Mouse (Mus musculus): ENCODE data around the gene Ppp1r12a. TPM values are rescaled to one million over a fixed set of nuclear protein-coding genes. Genes with fewer than 3 reads are reported as not detected.

Ppp1r12a gene
- polyA plus RNA-seq, 1 experiment: 18.5 TPM

- Histone ChIP-seq H3K79me2 (ENCODE audit: control insufficient read depth, insufficient read depth) (no peaks in the 10 kb centered on the region), H3ac (ENCODE audit: control insufficient read depth, insufficient read length) (no peak overlapping the region), H3K36me3 (ENCODE audit: control insufficient read depth, insufficient read depth) (no peaks in the 10 kb centered on the region), H3K27me3 (ENCODE audit: control insufficient read depth, insufficient read depth, insufficient read length) (no peaks in the 10 kb centered on the region), H3K4me2 (ENCODE audit: low read depth) (no peak overlapping the region), H3K4me3 (no peak overlapping the region)
- TF ChIP-seq SRF (IDR thresholded peaks at IDR 0.05; ENCODE audit: control insufficient read depth, insufficient read length, low read depth) (no peak), REST (IDR thresholded peaks at IDR 0.05; ENCODE audit: insufficient read depth, insufficient read length) (no peak), POLR2AphosphoS2 (IDR thresholded peaks at IDR 0.05; ENCODE audit: insufficient read length, low read depth) (no peak), CEBPB (IDR thresholded peaks at IDR 0.05; ENCODE audit: insufficient read depth, poor library complexity, severe bottlenecking) (no peak), E2F4 (IDR thresholded peaks at IDR 0.05; ENCODE audit: insufficient read depth) (no peak), MYOD1 (IDR thresholded peaks at IDR 0.05; ENCODE audit: control insufficient read depth in 1 of 3, insufficient read length in 2 of 3, low read depth in 2 of 3) (no peak), TCF12 (IDR thresholded peaks at IDR 0.05; ENCODE audit: insufficient read depth, poor library complexity, severe bottlenecking) (no peak), MYOG (IDR thresholded peaks at IDR 0.05; ENCODE audit: control insufficient read depth in 1 of 3, insufficient read depth in 1 of 3, insufficient read length in 2 of 3, low read depth in 2 of 3) (no peak), USF1 (IDR thresholded peaks at IDR 0.05; ENCODE audit: low read depth) (no peak), TCF3 (IDR thresholded peaks at IDR 0.05; ENCODE audit: insufficient read length, low read depth) (no peak), MAX (IDR thresholded peaks at IDR 0.05; ENCODE audit: low read depth) (no peak)
Measured at GRCm38 (mm10) chr10:108153301-108153700, 8.7 kb upstream of the Ppp1r12a start.

- Histone ChIP-seq H3ac (ENCODE audit: control insufficient read depth, insufficient read length) (no peak overlapping the region), H3K4me2 (ENCODE audit: low read depth) (no peak overlapping the region), H3K79me2 (ENCODE audit: control insufficient read depth, insufficient read depth) (no peaks in the 10 kb centered on the region), H3K4me3 (no peak overlapping the region), H3K36me3 (ENCODE audit: control insufficient read depth, insufficient read depth) (no peaks in the 10 kb centered on the region), H3K27me3 (ENCODE audit: control insufficient read depth, insufficient read depth, insufficient read length) (no peaks in the 10 kb centered on the region)
- no peak for TF ChIP-seq POLR2AphosphoS2 (IDR thresholded peaks at IDR 0.05; ENCODE audit: insufficient read length, low read depth)
- no peak for TF ChIP-seq CEBPB (IDR thresholded peaks at IDR 0.05; ENCODE audit: insufficient read depth, poor library complexity, severe bottlenecking)
- TF ChIP-seq TCF3 (IDR thresholded peaks at IDR 0.05; ENCODE audit: insufficient read length, low read depth): no peak
- TF ChIP-seq POLR2A (IDR thresholded peaks at IDR 0.05; ENCODE audit: insufficient read length, low read depth): no peak
- no peak for TF ChIP-seq MYOD1 (IDR thresholded peaks at IDR 0.05; ENCODE audit: control insufficient read depth in 1 of 3, insufficient read length in 2 of 3, low read depth in 2 of 3)
- no peak for TF ChIP-seq E2F4 (IDR thresholded peaks at IDR 0.05; ENCODE audit: insufficient read depth)
- TF ChIP-seq MYOG (IDR thresholded peaks at IDR 0.05; ENCODE audit: control insufficient read depth in 1 of 3, insufficient read depth in 1 of 3, insufficient read length in 2 of 3, low read depth in 2 of 3): no peak
- no peak for TF ChIP-seq TCF12 (IDR thresholded peaks at IDR 0.05; ENCODE audit: insufficient read depth, poor library complexity, severe bottlenecking)
- no peak for TF ChIP-seq MAX (IDR thresholded peaks at IDR 0.05; ENCODE audit: low read depth)
- no peak for TF ChIP-seq REST (IDR thresholded peaks at IDR 0.05; ENCODE audit: insufficient read depth, insufficient read length)
- TF ChIP-seq USF1 (IDR thresholded peaks at IDR 0.05; ENCODE audit: low read depth): no peak
- no peak for TF ChIP-seq SRF (IDR thresholded peaks at IDR 0.05; ENCODE audit: control insufficient read depth, insufficient read length, low read depth)
Measured at GRCm38 (mm10) chr10:108155042-108155686, 6.8 kb upstream of the Ppp1r12a start.

GRCm38 (mm10) chr10:108155687-108156067 is 6.3 kb upstream of the Ppp1r12a start:
- H3K27me3 ChIP-seq (ENCODE audit: control insufficient read depth, insufficient read depth, insufficient read length): no peaks in the 10 kb centered on the region
- no peak overlapping the region for H3ac ChIP-seq (ENCODE audit: control insufficient read depth, insufficient read length)
- no peak overlapping the region for H3K4me2 ChIP-seq (ENCODE audit: low read depth)
- TF ChIP-seq CEBPB (IDR thresholded peaks at IDR 0.05; ENCODE audit: insufficient read depth, poor library complexity, severe bottlenecking) (no peak), MYOG (IDR thresholded peaks at IDR 0.05; ENCODE audit: control insufficient read depth in 1 of 3, insufficient read depth in 1 of 3, insufficient read length in 2 of 3, low read depth in 2 of 3) (no peak), E2F4 (IDR thresholded peaks at IDR 0.05; ENCODE audit: insufficient read depth) (no peak), REST (IDR thresholded peaks at IDR 0.05; ENCODE audit: insufficient read depth, insufficient read length) (no peak), MYOD1 (IDR thresholded peaks at IDR 0.05; ENCODE audit: control insufficient read depth in 1 of 3, insufficient read length in 2 of 3, low read depth in 2 of 3) (no peak), POLR2AphosphoS2 (IDR thresholded peaks at IDR 0.05; ENCODE audit: insufficient read length, low read depth) (no peak), TCF12 (IDR thresholded peaks at IDR 0.05; ENCODE audit: insufficient read depth, poor library complexity, severe bottlenecking) (no peak), SRF (IDR thresholded peaks at IDR 0.05; ENCODE audit: control insufficient read depth, insufficient read length, low read depth) (no peak), POLR2A (IDR thresholded peaks at IDR 0.05; ENCODE audit: insufficient read length, low read depth) (no peak), MAX (IDR thresholded peaks at IDR 0.05; ENCODE audit: low read depth) (no peak)
- H3K36me3 ChIP-seq (ENCODE audit: control insufficient read depth, insufficient read depth): no peaks in the 10 kb centered on the region
- no peak overlapping the region for H3K4me3 ChIP-seq
- H3K79me2 ChIP-seq (ENCODE audit: control insufficient read depth, insufficient read depth): no peaks in the 10 kb centered on the region

GRCm38 (mm10) chr10:108156128-108156527 is 5.9 kb upstream of the Ppp1r12a start:
- no peaks in the 10 kb centered on the region for H3K79me2 ChIP-seq (ENCODE audit: control insufficient read depth, insufficient read depth)
- no peak overlapping the region for H3K4me2 ChIP-seq (ENCODE audit: low read depth)
- TF ChIP-seq REST (IDR thresholded peaks at IDR 0.05; ENCODE audit: insufficient read depth, insufficient read length): no peak
- TF ChIP-seq TCF3 (IDR thresholded peaks at IDR 0.05; ENCODE audit: insufficient read length, low read depth): no peak
- no peak for TF ChIP-seq MAX (IDR thresholded peaks at IDR 0.05; ENCODE audit: low read depth)
- no peak for TF ChIP-seq E2F4 (IDR thresholded peaks at IDR 0.05; ENCODE audit: insufficient read depth)
- TF ChIP-seq SRF (IDR thresholded peaks at IDR 0.05; ENCODE audit: control insufficient read depth, insufficient read length, low read depth): no peak
- TF ChIP-seq USF1 (IDR thresholded peaks at IDR 0.05; ENCODE audit: low read depth): no peak
- no peak for TF ChIP-seq CEBPB (IDR thresholded peaks at IDR 0.05; ENCODE audit: insufficient read depth, poor library complexity, severe bottlenecking)
- TF ChIP-seq POLR2A (IDR thresholded peaks at IDR 0.05; ENCODE audit: insufficient read length, low read depth): no peak
- TF ChIP-seq MYOD1 (IDR thresholded peaks at IDR 0.05; ENCODE audit: control insufficient read depth in 1 of 3, insufficient read length in 2 of 3, low read depth in 2 of 3): no peak
- TF ChIP-seq TCF12 (IDR thresholded peaks at IDR 0.05; ENCODE audit: insufficient read depth, poor library complexity, severe bottlenecking): no peak
- no peak for TF ChIP-seq POLR2AphosphoS2 (IDR thresholded peaks at IDR 0.05; ENCODE audit: insufficient read length, low read depth)
- no peak for TF ChIP-seq MYOG (IDR thresholded peaks at IDR 0.05; ENCODE audit: control insufficient read depth in 1 of 3, insufficient read depth in 1 of 3, insufficient read length in 2 of 3, low read depth in 2 of 3)
- H3K4me3 ChIP-seq: no peak overlapping the region
- no peak overlapping the region for H3ac ChIP-seq (ENCODE audit: control insufficient read depth, insufficient read length)
- no peaks in the 10 kb centered on the region for H3K36me3 ChIP-seq (ENCODE audit: control insufficient read depth, insufficient read depth)
- no peaks in the 10 kb centered on the region for H3K27me3 ChIP-seq (ENCODE audit: control insufficient read depth, insufficient read depth, insufficient read length)

Measured in myocyte (in vitro differentiated cells).